Mouse (Mus musculus) spleen, adult 2 months (tissue): ENCODE data around the gene Cdk5rap3.

Experiments
- CTCF ChIP-seq: fragments of 200-500 bp; IDR thresholded peaks from 2 replicates; pipeline ENCODE4 v1.5.1; 2011; ENCODE audit warnings: mild to moderate bottlenecking, inconsistent platforms; ENCODE audit not compliant: insufficient read depth, insufficient read length, insufficient replicate concordance; ENCODE audit errors: extremely low read depth
- POLR2A ChIP-seq: fragments of 200-500 bp; IDR thresholded peaks from 2 replicates; pipeline ENCODE4 v1.6.1; 2011; ENCODE audit warnings: low read depth, low read length, inconsistent platforms

DNA sequence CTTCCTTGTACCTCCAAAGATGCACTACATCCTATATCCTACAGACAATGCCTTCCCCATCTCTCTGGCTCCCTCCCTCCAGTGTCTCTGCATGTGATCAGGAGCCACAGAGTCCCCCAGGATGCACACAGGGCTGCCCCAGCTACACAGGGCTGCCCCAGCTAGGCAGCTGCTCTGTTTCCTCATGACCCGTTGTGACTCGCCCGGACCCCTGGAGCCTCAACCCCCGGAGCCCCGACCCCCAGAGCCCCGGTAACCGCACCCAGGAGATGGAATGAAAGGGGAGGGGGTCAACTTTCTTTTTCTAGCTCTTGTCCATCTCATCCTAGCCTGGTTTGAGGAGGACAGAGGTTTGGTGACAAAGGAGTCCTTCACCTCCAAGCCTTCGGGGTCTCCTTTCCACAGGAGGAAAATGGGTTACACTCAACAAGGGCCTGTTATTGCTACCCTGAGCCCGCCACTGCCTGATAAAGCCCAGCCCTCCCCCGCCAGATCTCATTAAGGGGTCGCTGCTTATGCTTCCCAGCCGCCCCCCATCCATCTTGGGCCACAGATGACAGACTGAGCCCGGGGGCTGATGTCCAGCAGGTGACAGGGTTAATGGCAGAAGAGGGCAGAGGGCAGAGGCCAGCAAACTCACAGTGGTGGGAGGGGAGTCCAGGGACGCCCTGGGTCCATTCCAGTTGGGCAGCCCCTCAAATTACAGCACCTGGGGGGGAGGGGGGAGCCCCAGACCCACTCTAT, 24.3 kb downstream of the Cdk5rap3 start:
- TF ChIP-seq CTCF (no peak), POLR2A (no peak)
